Mouse (Mus musculus) heart, postnatal 0 days (tissue): ENCODE measurements around the gene Sele.

ENCODE experiments used
- CTCF ChIP-seq: IDR thresholded peaks from 2 replicates; pipeline ENCODE4 v1.5.1; 2016; ENCODE audit warnings: antibody characterized with exemption, control low read depth, low read depth
- EP300 ChIP-seq: IDR thresholded peaks from 2 replicates; pipeline ENCODE4 v1.6.1; 2016; ENCODE audit warnings: antibody characterized with exemption, low read depth

DNA sequence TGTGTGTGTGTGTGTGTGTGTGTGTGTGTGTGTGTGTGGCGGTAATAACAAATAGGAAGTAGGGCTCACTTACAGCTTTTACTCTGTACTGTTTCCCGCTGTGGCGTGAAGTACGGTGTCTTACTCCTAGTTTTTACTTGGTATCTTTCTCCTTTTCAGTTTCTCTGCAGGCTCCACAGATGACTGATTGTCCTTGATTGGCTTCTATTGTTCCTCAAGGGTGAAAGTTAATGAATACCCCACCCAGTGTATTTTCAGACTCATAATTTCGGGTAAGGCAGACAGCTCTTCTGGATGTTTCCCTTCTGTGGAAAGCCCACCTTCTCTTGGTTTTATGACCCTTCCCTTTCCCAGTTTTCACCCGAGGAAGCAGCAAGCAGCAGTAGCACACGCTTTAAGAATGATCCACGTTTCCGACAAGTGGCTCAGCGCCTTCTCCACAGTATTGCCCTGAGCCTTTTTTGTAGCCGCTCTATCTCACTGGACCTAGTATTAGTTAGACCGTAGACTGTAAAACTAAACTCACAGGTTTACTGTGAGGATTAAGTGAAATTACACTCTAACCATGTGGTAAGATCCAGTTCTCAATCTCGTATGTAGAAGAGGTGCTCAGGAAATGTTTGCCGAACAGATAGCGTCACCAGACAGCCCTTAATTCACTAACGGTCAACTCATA lies 29.7 kb upstream of the Sele start:
- no peak for TF ChIP-seq CTCF
- no peak for TF ChIP-seq EP300
